Mouse (Mus musculus) bone marrow macrophage, adult 2 months (primary cell): ENCODE results near the gene Ces1b. TPM values are rescaled to one million over a fixed set of nuclear protein-coding genes. Genes with fewer than 3 reads are reported as not detected.

ENCODE experiments used
- H3K27ac ChIP-seq: 2 replicates; pipeline ENCODE4 v1.5.1; 2012; ENCODE audit warnings: low read depth, low read length; ENCODE audit not compliant: insufficient read depth
- H3K4me1 ChIP-seq: 2 replicates; pipeline ENCODE4 v1.6.1; 2012; ENCODE audit warnings: low read length; ENCODE audit not compliant: control insufficient read depth, insufficient read depth
- H3K4me3 ChIP-seq: 2 replicates; pipeline ENCODE4 v1.5.1; 2012; ENCODE audit warnings: mild to moderate bottlenecking, low read length, moderate library complexity; ENCODE audit not compliant: insufficient read depth
- CTCF ChIP-seq: IDR thresholded peaks from 2 replicates; pipeline ENCODE4 v1.5.1; 2012; ENCODE audit warnings: low read depth, mild to moderate bottlenecking, low read length, moderate library complexity
- POLR2A ChIP-seq: IDR thresholded peaks from 2 replicates; pipeline ENCODE4 v1.6.1; 2012; ENCODE audit warnings: mild to moderate bottlenecking, low read depth, low read length, borderline replicate concordance
- polyA plus RNA-seq: library from polyadenylated mRNA; stranded (reverse); fragments of >200 nt; gene quantifications from 2 replicates; pipeline ENCODE4 v1.2.4, GENCODE M21; 2012; ENCODE audit not compliant: missing spikeins, insufficient read depth, insufficient read length

Ces1b gene
- polyA plus RNA-seq, 1 experiment = not detected

- no peaks in the 10 kb centered on the region for H3K4me1 ChIP-seq
- no peak overlapping the region for H3K27ac ChIP-seq
- no peak overlapping the region for H3K4me3 ChIP-seq
- TF ChIP-seq POLR2A (no peak), CTCF (no peak)
Measured at GRCm38 (mm10) chr8:93010286-93010685, 69.5 kb downstream of the Ces1b start.

Other genes starting within 250 kb of the Ces1b start
- gene Lpcat2, start 224.7 kb downstream of the Ces1b start, polyA plus RNA-seq = 130 TPM in 2 replicates
- 2.8 and 4.9 TPM in 2 replicates for gene Capns2, start 178.6 kb downstream of the Ces1b start, polyA plus RNA-seq
- gene Slc6a2, start 119.9 kb downstream of the Ces1b start, polyA plus RNA-seq = not detected in 2 replicates
- gene Ces1a, start 31.8 kb downstream of the Ces1b start, polyA plus RNA-seq = not detected in 2 replicates
- gene Ces1c, start 51.3 kb upstream of the Ces1b start, polyA plus RNA-seq = not detected in 2 replicates
- gene Ces1d, start 117.8 kb upstream of the Ces1b start, polyA plus RNA-seq = not detected in 2 replicates
- gene Ces1e, start 149.6 kb upstream of the Ces1b start, polyA plus RNA-seq = not detected in 2 replicates
- not detected in 2 replicates for gene Ces1f, start 199.7 kb upstream of the Ces1b start, polyA plus RNA-seq